Mouse (Mus musculus) thymus, postnatal 4 days (tissue): ENCODE results near the gene Fxn.
"Not testable (repeated sequence)": the region's sequence is repeated elsewhere in the genome, so short reads cannot be mapped to it uniquely, and the experiment has no call there.

Source experiments
- DNase-seq: peaks from one replicate; pipeline ENCODE4 v3.0.0; 2021

The Fxn gene

GRCm38 (mm10) chr19:24241799-24242546 lies 38.4 kb downstream of the Fxn start:
- DNase-seq = no peak

GRCm38 (mm10) chr19:24241271-24241670 lies 39.1 kb downstream of the Fxn start:
- no peak for DNase-seq

GRCm38 (mm10) chr19:24238011-24238410 lies 42.4 kb downstream of the Fxn start:
- no peak for DNase-seq

- not testable (repeated sequence) for DNase-seq
These were observed 48.0 kb downstream of the Fxn start for GRCm38 (mm10) chr19:24232356-24232755.

GRCm38 (mm10) chr19:24225305-24225696 lies 55.1 kb downstream of the Fxn start:
- peak; percentile 36 for DNase-seq

- DNase-seq = peak; percentile 63
These were observed 55.7 kb downstream of the Fxn start, which contains the start of gene Tjp2 for GRCm38 (mm10) chr19:24224500-24225304. Tjp2 (minus strand) TSS chr19:24225030.

GRCm38 (mm10) chr19:24223851-24224251 lies 56.6 kb downstream of the Fxn start:
- DNase-seq = no peak

GRCm38 (mm10) chr19:24221455-24221854 lies 59.0 kb downstream of the Fxn start:
- no peak for DNase-seq

GRCm38 (mm10) chr19:24220795-24221445 lies 59.5 kb downstream of the Fxn start:
- no peak for DNase-seq

GRCm38 (mm10) chr19:24219011-24219410 lies 61.4 kb downstream of the Fxn start:
- DNase-seq = no peak

GRCm38 (mm10) chr19:24218291-24218690 lies 62.1 kb downstream of the Fxn start:
- DNase-seq = no peak

- DNase-seq = no peak
These were observed 62.6 kb downstream of the Fxn start for GRCm38 (mm10) chr19:24217851-24218250.

GRCm38 (mm10) chr19:24216771-24217170 lies 63.6 kb downstream of the Fxn start:
- no peak for DNase-seq

GRCm38 (mm10) chr19:24214939-24215338 lies 65.5 kb downstream of the Fxn start:
- no peak for DNase-seq

- no peak for DNase-seq
These were observed 67.1 kb downstream of the Fxn start for GRCm38 (mm10) chr19:24213299-24213698.

- no peak for DNase-seq
These were observed 67.7 kb downstream of the Fxn start for GRCm38 (mm10) chr19:24212552-24213249.
